Mouse (Mus musculus): ENCODE measurements at regions not wholly inside any gene's neighbourhood (a gene's known extent, or its start where the extent isn't known, plus 50 kb on each side); places are given as distances from the start of the nearest gene placed in this dataset.
A peak's percentile ranks its signal among the peaks of the same experiment; 100 is the strongest.

GRCm38 (mm10) chr1:92731353-92732282 is 83.0 kb upstream of the Otos start:
- DNase-seq (ENCODE audit: low read depth, low spot score), result peak; percentile 23

DNA sequence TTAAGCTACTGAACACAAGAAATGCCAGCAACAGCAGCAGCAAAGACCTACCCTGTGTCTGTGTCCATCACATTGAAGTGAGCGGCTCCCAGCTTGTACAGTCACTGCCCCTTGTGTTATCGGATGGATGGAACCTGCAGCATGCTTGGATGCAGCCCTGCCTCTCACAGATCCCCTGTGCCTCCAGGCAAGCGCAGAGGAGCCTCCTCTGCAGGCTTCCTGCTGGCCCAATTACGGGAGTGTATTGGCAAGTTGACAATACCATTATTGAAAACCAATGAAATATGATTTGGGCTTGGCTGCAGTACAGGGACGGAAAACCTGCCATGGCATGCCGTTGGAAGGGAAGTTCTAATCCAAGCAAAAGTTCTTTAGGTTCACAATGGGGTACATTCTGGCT is 81.9 kb upstream of the Otos start:
- peak; percentile 63 for DNase-seq (ENCODE audit: low read depth, low spot score)

DNA sequence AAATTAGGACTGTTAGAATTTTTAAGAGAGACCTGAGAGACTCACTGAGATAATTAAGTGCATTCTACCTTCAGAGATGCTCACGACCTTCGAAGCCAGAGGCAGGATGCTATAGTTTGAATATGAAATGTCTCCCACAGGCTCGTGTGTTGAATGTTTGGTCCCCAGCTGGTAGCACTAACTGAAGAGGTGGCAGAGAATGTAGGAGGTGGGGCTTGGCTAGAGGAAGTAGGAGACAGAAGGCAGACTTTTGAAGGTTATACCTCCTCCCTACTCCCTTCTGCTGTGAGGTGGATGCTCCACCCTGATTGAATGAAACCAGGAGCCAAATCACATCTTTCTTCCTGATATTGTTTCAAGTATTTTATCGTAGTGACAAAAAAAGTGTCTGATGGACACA is 79.3 kb upstream of the Otos start:
- peak; percentile 81 for DNase-seq (ENCODE audit: low read depth, low spot score)

- no peak for DNase-seq (ENCODE audit: low read depth, low spot score)
Measured at GRCm38 (mm10) chr1:92727371-92727770, 78.7 kb upstream of the Otos start.

DNA sequence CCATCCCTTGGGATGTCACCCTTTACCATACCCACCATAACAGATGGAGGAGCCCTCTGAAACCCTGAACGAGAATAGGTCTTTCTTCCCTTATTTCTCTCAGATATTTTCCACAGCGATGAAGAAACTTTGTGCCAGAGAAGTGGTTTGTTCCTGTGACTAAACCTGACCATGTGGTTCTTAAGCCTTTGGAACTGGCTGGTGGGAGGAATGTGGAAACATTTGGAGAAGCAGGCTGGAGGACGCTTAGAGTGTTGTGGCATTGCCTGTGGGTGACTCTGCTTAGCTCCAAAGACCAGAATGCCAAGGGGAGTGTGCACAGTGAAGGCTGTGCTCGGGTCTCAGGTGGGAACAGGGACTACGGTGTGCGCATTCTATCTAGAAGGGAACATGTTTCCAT is 77.7 kb upstream of the Otos start:
- peak; percentile 84 for DNase-seq (ENCODE audit: low read depth, low spot score)

DNA sequence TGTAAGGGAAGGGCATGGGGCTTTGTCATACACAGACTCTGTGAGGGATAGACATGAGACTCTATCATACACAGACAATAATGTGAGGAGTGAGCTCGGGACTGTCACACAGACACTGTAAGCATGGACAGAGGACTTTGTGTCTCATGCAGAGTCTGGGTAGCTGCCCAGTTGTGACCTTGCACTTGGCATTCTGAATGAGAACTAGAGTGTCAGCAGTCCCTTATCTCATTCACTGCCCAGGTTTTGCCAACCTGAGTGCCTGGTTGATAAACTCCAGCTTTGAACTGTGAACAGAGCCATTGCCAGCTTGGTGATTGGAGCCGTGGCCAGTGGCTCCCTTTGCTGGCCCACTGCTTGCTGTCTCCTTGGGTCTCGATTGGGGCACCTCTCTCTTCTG is 75.5 kb upstream of the Otos start:
- peak; percentile 74 for DNase-seq (ENCODE audit: low read depth, low spot score)

DNA sequence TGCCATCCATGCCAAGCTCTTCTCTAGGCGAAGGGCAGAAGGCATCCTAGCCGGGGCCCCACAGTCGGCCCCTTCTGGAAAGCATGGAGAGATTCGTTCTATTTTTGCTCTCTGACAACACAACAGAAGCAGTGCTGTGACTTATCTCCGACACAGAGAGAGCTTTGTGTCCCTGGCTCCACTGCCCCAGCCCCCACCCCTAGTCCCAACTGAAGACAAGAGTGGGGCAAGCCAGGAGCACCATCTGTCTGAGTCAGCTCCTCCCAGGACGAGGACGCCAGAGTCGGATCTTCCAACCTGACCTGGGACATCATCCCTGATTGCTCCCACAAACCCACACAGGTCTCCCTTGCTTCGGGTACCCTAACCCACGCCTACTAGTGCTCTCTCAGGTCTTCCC is 71.9 kb upstream of the Otos start:
- peak; percentile 87 for DNase-seq (ENCODE audit: low read depth, low spot score)

DNA sequence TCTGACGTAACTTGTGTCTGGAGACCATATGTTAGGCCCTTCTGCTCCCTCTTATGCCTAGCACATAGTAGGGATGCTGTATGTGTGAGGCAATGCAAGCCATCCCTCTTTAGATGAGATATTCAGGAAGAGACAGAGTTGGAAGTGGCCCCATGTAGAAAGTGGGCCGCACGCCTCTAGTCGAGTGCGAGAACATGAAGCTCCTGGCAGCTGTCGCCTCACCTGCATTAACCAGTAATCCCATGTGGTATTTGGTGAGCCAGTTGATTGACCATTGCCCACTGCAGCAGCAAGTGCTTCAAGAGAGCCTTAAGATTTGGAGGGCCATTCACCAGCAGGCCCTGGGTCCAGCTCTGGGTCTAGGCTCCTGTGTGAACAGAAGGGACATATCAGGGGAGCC is 71.2 kb upstream of the Otos start:
- no peak for DNase-seq (ENCODE audit: low read depth, low spot score)

DNA sequence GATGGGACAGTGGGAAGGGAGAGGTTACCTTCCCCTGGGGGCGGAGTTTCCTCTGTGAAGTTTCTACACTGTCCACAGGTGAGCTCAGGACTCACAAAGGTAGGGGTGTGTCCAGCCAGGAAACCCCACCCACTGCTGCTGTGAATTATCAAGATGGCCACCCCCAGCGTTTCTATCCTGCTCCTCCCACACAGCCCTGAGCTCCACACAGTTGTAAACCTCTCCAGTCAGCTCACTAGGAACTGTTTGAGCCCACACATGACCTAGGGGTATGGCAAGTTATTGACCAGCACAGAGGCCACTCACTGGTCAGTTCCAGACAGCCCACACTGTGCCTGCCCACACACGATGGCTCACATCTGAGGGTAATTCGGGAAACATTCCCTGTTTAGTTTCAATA is 69.5 kb upstream of the Otos start:
- DNase-seq (ENCODE audit: low read depth, low spot score), result no peak

- peak; percentile 32 for DNase-seq (ENCODE audit: low read depth, low spot score)
Measured at GRCm38 (mm10) chr1:92714725-92715324, 66.2 kb upstream of the Otos start.

DNA sequence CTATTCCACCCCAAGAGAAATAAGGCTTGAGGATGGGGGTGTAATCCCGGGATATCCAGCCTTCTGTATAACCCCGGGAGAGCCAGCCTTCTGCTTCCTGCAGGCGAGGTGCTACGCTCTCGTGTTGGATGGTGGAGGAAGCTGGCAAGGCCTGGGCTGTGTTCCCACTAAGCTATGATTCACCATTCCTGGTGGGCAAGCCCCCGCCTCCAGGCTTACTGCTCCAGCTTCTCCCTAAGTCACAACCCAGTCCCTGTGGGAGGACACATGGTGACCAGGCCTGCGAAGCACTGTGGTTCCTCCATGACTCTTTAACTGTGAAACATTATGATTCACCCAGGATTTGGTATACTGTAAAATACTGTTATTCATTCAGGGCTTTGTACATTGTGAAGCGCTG is 63.7 kb upstream of the Otos start:
- peak; percentile 91 for DNase-seq (ENCODE audit: low read depth, low spot score)

DNA sequence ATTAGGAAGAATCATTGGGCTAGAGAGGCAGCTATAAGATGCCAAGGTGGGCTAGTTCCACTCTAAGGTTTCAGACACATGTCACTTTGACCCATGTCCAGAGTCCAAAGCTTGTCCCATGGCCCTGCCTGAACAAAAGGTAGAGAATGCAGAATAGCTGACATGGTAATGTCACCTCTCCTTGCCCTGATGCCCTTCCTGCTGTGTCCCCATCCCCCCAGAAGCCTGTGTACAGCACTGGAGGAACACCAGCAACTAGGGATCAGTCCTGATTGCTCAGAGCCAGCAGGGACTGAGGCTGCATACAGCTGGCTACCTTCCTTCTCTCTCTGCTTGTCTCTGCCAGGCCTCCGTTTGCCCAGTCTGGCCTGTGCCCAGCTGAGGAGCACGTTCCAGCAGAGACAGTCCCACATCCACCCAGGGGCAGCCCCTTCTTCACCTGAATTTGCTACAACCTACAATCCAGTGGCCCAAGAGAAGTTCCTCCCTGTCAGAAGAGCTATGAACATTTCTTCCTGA is 61.7 kb upstream of the Otos start:
- no peak for DNase-seq (ENCODE audit: low read depth, low spot score)

- DNase-seq (ENCODE audit: low read depth, low spot score), result no peak
Measured at GRCm38 (mm10) chr1:92709190-92709850, 60.7 kb upstream of the Otos start.

DNA sequence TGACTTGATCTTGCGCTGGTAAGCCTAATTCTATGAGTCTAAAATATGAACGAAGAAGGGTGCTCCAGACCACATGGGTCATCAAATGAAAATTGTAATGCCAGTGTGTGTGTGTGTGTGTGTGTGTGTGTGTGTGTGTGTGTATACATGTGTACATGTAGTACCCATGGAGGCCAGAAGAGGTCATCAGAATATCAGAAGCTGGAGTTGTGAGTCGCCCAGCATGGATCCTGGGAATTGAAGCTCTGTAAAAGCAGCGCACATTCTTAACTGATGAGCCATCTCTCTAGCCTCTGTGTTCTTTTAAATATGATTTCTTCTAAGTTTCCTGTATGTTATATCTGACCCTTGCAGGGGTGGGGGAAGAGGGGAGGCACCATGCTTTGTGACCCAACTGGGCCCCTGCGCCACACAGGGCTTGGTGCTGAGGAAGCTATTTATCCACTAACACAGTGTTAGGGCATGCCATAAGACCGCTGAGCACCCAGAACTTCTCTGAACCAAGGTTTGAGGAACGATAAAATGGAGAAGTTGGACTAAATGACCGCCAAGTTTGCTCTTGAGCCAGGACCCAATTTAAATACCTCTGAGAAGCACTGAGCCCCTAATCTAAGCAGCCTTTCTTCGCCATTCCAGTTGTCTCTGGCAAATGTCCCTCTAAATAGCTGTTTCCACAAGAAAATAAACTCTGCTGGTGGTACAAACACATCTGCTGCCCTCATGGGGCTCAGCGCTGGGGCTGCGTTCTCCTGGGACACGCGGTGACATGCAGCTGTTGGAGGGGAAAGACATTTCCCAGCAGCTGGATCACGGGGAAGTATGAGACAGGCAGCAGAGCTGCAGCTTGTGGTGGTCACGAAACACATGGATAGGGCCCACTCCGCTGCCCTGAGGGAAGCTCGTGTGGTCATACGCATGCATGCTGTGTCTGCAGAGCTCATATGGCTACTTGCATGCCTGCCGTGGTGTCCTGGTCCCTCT is 59.6 kb upstream of the Otos start:
- no peak for DNase-seq (ENCODE audit: low read depth, low spot score)

DNA sequence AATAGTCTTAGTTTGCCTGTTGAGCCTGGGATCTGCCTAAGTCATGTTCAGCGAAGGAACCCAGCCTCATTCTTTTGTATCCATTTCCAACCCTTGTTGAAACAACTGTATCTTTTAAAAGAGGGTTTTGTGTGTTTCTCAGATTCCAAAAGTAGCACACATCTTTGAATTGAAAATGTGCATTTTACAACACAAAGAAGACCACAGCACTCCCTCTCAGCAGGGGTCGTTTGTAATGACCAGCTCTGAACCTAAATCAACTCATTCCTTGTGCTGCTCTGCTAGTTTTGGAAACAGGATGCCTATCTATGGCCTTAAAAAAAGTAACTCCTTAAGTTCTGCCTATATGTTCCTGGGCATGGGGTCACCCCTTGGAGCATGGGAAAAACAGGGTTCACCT is 58.8 kb upstream of the Otos start:
- no peak for DNase-seq (ENCODE audit: low read depth, low spot score)

GRCm38 (mm10) chr1:92703903-92704302 is 55.3 kb upstream of the Otos start:
- peak; percentile 47 for DNase-seq (ENCODE audit: low read depth, low spot score)

DNA sequence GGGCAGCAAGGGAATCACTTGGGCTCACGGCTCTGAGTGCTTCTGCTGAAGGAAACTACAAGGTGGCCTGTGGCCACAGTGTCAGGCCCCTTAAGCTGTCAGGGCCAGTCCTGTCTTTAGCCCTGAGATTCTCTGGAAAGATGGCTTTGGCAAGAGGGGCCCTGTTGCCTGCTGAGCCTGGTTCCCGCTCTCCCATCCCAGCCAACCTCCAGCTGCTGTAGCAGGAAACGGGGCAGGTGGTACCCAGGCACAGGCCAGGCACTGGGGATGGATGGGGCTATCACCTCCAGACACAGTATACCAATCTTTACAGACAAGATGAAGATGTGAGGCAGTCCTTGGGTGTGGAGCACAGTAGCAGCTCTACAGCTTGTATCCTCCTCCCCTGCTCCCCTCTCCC is 54.6 kb upstream of the Otos start:
- DNase-seq (ENCODE audit: low read depth, low spot score), result no peak

GRCm38 (mm10) chr1:92700107-92700506 is 51.5 kb upstream of the Otos start:
- DNase-seq (ENCODE audit: low read depth, low spot score), result no peak

GRCm38 (mm10) chr1:92699697-92700096 is 51.1 kb upstream of the Otos start:
- DNase-seq (ENCODE audit: low read depth, low spot score), result peak; percentile 88

DNA sequence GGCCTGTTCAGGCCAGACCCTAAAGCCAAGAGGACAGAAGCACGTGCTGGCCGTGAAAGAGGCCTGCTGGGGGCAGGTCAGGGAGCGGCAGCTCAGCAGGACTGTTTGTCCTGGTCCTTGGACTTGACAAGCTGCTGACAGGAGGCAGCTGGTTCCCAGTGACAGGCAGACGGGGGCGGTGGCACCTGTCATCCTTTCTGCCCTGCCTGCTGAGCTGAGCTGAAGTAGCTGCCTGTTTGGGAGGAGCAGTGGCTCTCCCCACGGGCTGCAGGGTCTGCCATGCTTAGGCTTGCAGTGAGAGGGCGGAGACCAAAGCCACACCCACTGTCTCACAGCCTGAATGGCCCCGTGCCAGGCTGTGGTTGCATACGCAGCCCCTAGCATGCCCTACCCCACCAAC is 50.4 kb upstream of the Otos start:
- peak; percentile 91 for DNase-seq (ENCODE audit: low read depth, low spot score)

GRCm38 (mm10) chr1:92698541-92698940 is 49.9 kb upstream of the Otos start:
- no peak for DNase-seq (ENCODE audit: low read depth, low spot score)

Measured in brain, adult 2 months (tissue).